Mouse (Mus musculus): ENCODE data around the gene Isl1.

Isl1 gene

GRCm38 (mm10) chr13:116309584-116310462 lies at the start of gene Isl1:
Isl1 (minus strand) TSS chr13:116309689.
- no peak for DNase-seq (ENCODE audit: low spot score in 2 of 2)

DNA sequence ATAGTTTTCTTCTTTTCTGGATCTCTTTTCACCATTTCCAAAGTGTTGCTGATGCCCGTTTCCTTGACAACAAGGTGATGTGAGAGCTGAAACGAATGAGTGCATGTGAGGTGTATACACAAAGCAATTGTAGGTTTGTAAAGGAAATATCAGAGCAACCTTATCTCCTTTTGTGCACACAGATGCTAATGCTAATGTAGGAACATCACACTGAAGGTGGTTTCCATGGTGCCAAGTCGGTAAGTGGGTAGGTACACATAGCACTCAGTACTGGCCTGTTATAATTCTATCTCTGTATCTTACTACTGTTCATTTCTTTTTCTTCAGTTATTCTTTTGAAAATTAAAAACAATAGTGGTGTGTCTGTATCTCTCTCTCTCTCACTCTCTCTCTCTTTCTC lies 26.3 kb upstream of the Isl1 start:
- no peak for DNase-seq (ENCODE audit: low spot score in 2 of 2)

DNA sequence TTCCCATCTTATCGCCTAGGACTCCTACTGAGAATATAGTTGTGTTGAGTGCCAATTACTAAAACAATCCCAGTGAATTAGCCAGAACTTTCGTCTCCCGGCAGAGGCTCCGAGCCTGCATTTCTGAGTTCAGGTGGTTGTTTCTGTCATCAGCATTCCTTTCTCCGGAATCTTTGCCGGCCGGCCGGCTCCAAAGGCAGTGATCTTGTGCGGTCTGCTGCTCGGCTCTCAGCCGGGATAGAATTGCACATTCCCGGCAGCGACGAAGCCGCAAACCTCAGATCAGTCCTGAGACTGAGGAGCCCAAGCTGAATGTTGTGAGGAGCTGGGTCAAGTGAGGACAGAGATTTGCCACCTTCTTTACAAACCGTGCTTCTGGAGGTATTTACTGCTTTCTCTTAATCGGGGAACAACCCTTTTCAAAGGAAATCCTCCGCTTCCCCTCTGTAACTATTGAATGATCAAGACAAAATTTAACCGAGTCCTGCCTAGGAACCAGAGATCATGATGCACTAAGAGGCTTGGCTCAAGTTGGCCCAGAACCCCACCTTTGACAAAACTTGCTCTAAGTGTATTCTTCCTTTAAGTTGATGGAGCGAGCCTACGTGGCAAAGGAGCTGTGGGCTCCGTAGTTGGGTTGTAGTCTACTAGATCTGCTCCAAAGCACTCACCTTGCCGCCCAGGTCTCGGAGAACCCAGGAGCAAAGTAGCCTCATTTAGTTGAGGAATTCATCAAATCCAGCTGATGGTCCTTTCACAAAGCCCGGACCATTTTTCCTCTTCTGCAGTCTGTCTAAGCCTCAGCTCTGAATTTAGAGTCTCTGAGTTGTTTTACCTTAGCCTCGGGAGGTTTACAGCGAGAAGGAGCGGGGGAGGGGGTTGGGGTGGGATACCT lies 4.4 kb upstream of the Isl1 start:
- no peak for DNase-seq (ENCODE audit: low spot score in 2 of 2)

- no peak for DNase-seq (ENCODE audit: low spot score in 2 of 2)
Measured at GRCm38 (mm10) chr13:116311871-116312720, 2.6 kb upstream of the Isl1 start.

GRCm38 (mm10) chr13:116311011-116311410 lies 1.5 kb upstream of the Isl1 start:
- no peak for DNase-seq (ENCODE audit: low spot score in 2 of 2)

- DNase-seq (ENCODE audit: low spot score in 2 of 2), result no peak
Measured at GRCm38 (mm10) chr13:116310463-116310765, 925 bp upstream of the Isl1 start.

GRCm38 (mm10) chr13:116308933-116309583 lies 431 bp downstream of the Isl1 start:
- DNase-seq (ENCODE audit: low spot score in 2 of 2), result no peak

GRCm38 (mm10) chr13:116308121-116308932 lies 1.2 kb downstream of the Isl1 start:
- no peak for DNase-seq (ENCODE audit: low spot score in 2 of 2)

DNA sequence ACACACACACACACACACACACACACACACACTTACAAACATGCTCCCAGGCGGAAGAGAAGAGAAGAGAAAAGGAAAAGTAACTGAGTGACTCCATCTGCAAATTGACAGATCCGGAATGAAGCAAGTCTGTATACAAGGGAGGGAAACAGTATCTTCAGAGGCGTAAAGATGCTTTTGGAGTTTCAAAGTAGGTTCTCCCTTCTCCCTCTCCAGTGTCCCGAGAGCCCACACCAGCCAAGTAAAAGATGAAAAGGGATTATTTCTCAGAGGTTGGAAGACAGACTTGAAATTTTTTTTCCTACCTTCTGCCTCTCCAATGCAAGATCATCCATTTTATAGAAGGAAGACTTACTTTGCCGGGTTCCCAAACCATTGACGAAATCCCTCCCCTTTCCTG lies 2.9 kb downstream of the Isl1 start:
- no peak for DNase-seq (ENCODE audit: low spot score in 2 of 2)

DNA sequence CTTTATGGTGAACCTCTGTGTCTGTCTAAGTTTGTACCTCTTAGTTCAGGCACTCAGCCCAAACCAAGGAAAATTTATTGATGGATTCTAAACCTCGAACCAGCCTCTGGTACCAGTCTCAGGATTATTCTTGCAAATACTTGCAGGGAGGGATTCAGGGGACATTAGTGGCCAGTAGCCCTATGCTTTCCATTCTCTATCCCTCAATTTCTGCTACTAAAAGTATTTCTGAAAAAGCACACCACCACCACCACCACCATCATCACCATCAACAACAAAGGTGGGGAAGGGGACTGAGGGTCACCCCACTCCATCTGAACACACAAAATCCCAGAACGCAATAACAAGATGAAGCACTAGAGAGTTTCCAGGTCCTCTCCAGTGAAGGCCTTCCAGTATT lies 3.8 kb downstream of the Isl1 start:
- no peak for DNase-seq (ENCODE audit: low spot score in 2 of 2)

DNA sequence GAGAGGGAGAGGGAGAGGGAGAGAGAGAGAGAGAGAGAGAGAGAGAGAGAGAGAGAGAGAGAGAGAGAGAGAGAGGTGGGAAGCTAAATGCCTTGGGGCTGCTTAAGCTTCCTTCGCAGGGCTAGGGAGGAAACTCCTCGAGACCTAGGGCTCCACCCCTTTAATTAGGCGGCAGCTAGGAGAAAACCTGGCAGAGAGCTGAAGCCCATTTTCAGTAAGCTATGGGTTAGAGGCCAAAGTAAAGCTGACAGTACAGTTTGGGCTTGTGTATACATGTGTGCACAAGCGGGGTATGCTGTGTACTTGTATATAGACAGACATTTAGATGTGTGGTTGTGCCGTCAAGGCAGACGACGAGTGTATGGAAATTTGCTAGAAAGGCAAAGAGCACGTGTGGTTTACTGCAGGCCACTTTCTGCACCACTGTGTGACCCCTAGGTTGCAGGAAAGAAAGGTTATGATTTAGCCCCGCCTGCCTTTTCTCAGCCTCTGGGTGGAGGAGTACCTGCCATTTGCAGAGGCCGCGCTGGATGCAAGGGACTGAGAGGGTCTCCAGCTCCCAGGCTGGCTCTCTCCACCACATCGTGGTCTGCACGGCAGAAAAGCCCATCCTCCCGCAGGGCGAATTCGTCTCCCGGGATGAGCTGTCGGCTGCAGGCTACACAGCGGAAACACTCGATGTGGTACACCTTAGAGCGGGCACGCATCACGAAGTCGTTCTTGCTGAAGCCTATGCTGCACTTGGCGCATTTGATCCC lies 4.6 kb downstream of the Isl1 start:
- no peak for DNase-seq (ENCODE audit: low spot score in 2 of 2)

GRCm38 (mm10) chr13:116303766-116304165 lies 5.7 kb downstream of the Isl1 start:
- DNase-seq (ENCODE audit: low spot score in 2 of 2), result no peak

- no peak for DNase-seq (ENCODE audit: low spot score in 2 of 2)
Measured at GRCm38 (mm10) chr13:116302861-116303260, 6.6 kb downstream of the Isl1 start.

GRCm38 (mm10) chr13:116301706-116302105 lies 7.8 kb downstream of the Isl1 start:
- DNase-seq (ENCODE audit: low spot score in 2 of 2), result no peak

GRCm38 (mm10) chr13:116299241-116299640 lies 10.2 kb downstream of the Isl1 start:
- DNase-seq (ENCODE audit: low spot score in 2 of 2), result no peak

DNA sequence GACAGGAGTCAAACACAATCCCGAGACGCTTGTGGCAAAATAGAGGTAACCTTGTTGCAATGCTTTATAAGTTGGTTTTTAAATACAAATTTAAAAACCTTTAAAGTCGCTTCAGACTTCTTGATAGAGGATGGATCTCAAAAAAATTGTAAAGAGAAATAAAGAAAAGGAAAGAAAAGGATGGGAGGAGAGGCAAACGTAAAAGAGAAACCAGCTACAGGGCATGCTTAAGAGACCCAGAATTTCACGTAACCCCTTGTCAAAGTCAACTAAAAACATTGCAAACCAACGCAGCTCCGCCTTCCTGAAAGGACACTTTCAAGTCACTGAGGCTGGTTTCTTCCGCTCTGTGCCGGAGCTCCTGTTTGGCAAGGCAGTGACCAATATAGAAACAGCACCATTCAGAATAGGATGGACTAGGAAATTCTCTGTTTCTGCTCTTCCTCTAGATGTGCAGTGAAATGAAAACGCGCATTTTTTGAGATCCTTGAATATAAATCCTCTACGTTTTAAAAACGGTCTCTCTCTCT lies 10.8 kb downstream of the Isl1 start:
- DNase-seq (ENCODE audit: low spot score in 2 of 2), result no peak

- no peak for DNase-seq (ENCODE audit: low spot score in 2 of 2)
Measured at GRCm38 (mm10) chr13:116298001-116298400, 11.5 kb downstream of the Isl1 start.

- no peak for DNase-seq (ENCODE audit: low spot score in 2 of 2)
Measured at GRCm38 (mm10) chr13:116297048-116297811, 12.3 kb downstream of the Isl1 start.

DNA sequence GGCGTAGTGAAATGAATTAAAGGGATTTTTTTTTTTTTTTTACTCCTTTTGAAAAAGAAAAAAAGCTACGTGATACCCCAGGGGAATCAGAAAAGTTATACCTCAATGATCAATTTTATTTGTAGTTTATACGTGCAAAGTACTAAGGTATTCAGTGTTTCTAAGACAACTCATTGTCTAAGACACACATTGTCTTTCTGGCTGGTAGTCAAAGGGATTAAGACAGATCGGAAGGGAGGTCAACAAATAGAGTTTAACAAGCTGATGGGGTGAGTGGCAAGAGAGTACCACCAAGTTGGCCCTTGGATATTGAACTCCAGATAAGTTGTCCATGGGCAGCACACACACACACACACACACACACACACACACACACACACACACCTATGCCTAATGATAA lies 14.1 kb downstream of the Isl1 start:
- no peak for DNase-seq (ENCODE audit: low spot score in 2 of 2)

Measured in spleen, postnatal 36 days (tissue).